Mouse (Mus musculus) testis, adult 2 months (tissue): ENCODE measurements around the gene Cacna1d.

Experiments
- CTCF ChIP-seq: fragments of 200-500 bp; IDR thresholded peaks from 2 replicates; pipeline ENCODE4 v1.5.1; 2012; ENCODE audit warnings: low read depth, mild to moderate bottlenecking, inconsistent platforms, low read length, moderate library complexity; ENCODE audit not compliant: control insufficient read depth, insufficient read depth, insufficient replicate concordance
- POLR2A ChIP-seq: fragments of 200-500 bp; IDR thresholded peaks from 2 replicates; pipeline ENCODE4 v1.6.1; 2012; ENCODE audit warnings: low read depth, mild to moderate bottlenecking, inconsistent platforms, low read length, moderate library complexity; ENCODE audit not compliant: control insufficient read depth

GRCm38 (mm10) chr14:30371070-30371469 lies 120.2 kb downstream of the Cacna1d start:
- TF ChIP-seq CTCF (no peak), POLR2A (no peak)
